Mouse (Mus musculus) CH12.LX (cell line): ENCODE results near the gene Zic4.

Experiments
- CTCF ChIP-seq, 2 experiments: IDR thresholded peaks in 1 of 2; conservative IDR thresholded peaks in 1 of 2; 2 replicates each; pipeline ENCODE4 v1.5.1; 2011 to 2012; ENCODE audit warnings: low read depth in 2 of 2, low read length in 2 of 2, improper control_type of control experiment in 1 of 2, inconsistent platforms in 1 of 2, mild to moderate bottlenecking in 1 of 2, moderate library complexity in 1 of 2
- E2F4 ChIP-seq: IDR thresholded peaks from 2 replicates; pipeline ENCODE4 v1.6.1; 2011; ENCODE audit warnings: low read depth, low read length, improper control_type of control experiment; ENCODE audit not compliant: insufficient replicate concordance
- GABPA ChIP-seq: IDR thresholded peaks from 2 replicates; pipeline ENCODE4 v1.6.1; 2012; ENCODE audit warnings: low read depth, low read length, improper control_type of control experiment, inconsistent platforms; ENCODE audit not compliant: insufficient replicate concordance
- NELFE ChIP-seq: IDR thresholded peaks from 2 replicates; pipeline ENCODE4 v1.6.1; 2011; ENCODE audit warnings: low read depth, low read length, improper control_type of control experiment

GRCm38 (mm10) chr9:91351961-91352411 is 10.2 kb upstream of the Zic4 start:
- TF ChIP-seq CTCF (conservative IDR thresholded peaks at IDR 0.05 in 1 of 2, IDR thresholded peaks at IDR 0.05 in 1 of 2; ENCODE audit: low read depth in 2 of 2, low read length in 2 of 2) (no peak), NELFE (no peak), E2F4 (no peak), GABPA (no peak)
